Mouse (Mus musculus) forebrain, embryonic 13.5 days (tissue): ENCODE results near the gene Ppp1r14d. TPM values are rescaled to one million over a fixed set of nuclear protein-coding genes. Genes with fewer than 3 reads are reported as not detected.

Experiments
- ATAC-seq: fragments of 200-750 bp; cut with Nextera tagmentation; 2 replicates; pipeline ENCODE4 v1.8.0; 2017
- H3K27ac ChIP-seq: fragments of 300-500 bp; sonication (generic); 2 replicates; pipeline ENCODE4 v1.5.1; 2015; ENCODE audit warnings: inconsistent platforms, mild to moderate bottlenecking, moderate library complexity
- H3K27me3 ChIP-seq: fragments of 300-500 bp; sonication (generic); 2 replicates; pipeline ENCODE4 v1.6.1; 2015; ENCODE audit warnings: mild to moderate bottlenecking, inconsistent platforms
- H3K36me3 ChIP-seq: fragments of 300-500 bp; sonication (generic); 2 replicates; pipeline ENCODE4 v1.6.1; 2015; ENCODE audit warnings: mild to moderate bottlenecking, inconsistent platforms; ENCODE audit not compliant: poor library complexity, severe bottlenecking
- H3K4me1 ChIP-seq: fragments of 300-500 bp; sonication (generic); 2 replicates; pipeline ENCODE4 v1.6.1; 2015; ENCODE audit warnings: inconsistent platforms
- H3K4me2 ChIP-seq: fragments of 300-500 bp; sonication (generic); 2 replicates; pipeline ENCODE4 v1.6.1; 2015; ENCODE audit warnings: inconsistent platforms, mild to moderate bottlenecking, moderate library complexity
- H3K4me3 ChIP-seq: fragments of 300-500 bp; sonication (generic); 2 replicates; pipeline ENCODE4 v1.5.1; 2015; ENCODE audit warnings: mild to moderate bottlenecking, inconsistent platforms
- H3K9ac ChIP-seq: fragments of 300-500 bp; sonication (generic); 2 replicates; pipeline ENCODE4 v1.6.1; 2015; ENCODE audit warnings: mild to moderate bottlenecking, inconsistent platforms
- H3K9me3 ChIP-seq: fragments of 300-500 bp; sonication (generic); replicated peaks from 2 replicates; pipeline ENCODE4 v1.6.1; 2016; ENCODE audit warnings: inconsistent platforms
- WGBS: fragments of 180-500 bp; shearing (Covaris S2); methylation state at CpG from one replicate; pipeline ENCODE4 v1.1.7; 2015; 5-methylcytosine and 5-hydroxymethylcytosine counted together
- polyA plus RNA-seq: library from polyadenylated mRNA; unstranded; fragments of >200 nt; fragmentation: Nextera tagmentation; extraction: Ambion mirVana; gene quantifications from 2 replicates; pipeline ENCODE4 v1.2.1, GENCODE M21; 2015

The Ppp1r14d gene
- polyA plus RNA-seq: not detected in 2 replicates

GRCm38 (mm10) chr2:119229775-119230704, at the start of gene Ppp1r14d:
TSS of gene Ppp1r14d (minus strand) at chr2:119229906.
- H3K9me3 ChIP-seq: no peaks in the 10 kb centered on the region
- no peak within 1 kb of the TSS for H3K27ac ChIP-seq
- H3K4me2 ChIP-seq: no peak within 1 kb of the TSS
- ATAC-seq: no peak
- no peaks in the 10 kb centered on the region for H3K36me3 ChIP-seq
- peaks cover 8% of the 10 kb centered on the region for H3K27me3 ChIP-seq
- H3K4me1 ChIP-seq: no peaks in the 10 kb centered on the region
- H3K4me3 ChIP-seq: no peak within 1 kb of the TSS
- whole genome bisulfite sequencing: 78% methylated on average over 6 of the region's 6 CpGs
- no peak within 1 kb of the TSS for H3K9ac ChIP-seq

DNA sequence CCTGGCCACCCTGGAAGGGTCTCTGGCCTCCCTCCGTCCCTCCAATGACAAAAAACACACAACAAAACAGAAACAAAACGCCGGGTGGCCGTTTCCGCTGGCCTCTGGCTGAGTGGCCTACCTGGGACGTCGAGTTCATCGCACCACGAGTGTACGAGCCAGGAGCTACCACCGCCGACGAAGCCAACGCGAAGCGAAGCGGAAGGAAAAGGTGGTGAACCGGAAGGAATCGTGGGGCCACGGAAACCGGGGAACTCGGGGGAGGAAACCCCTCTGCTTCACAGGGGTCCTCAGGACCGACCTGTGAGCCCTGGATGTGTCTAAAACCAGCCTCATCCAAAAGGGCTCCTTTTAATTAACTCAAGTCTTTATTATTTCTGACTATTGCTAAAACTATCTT, 48.1 kb upstream of the Ppp1r14d start:
- WGBS: 86% methylated on average over 23 of the region's 23 CpGs
- Histone ChIP-seq H3K27ac (no peak overlapping the region), H3K4me3 (no peak overlapping the region), H3K4me1 (no peaks in the 10 kb centered on the region), H3K4me2 (no peak overlapping the region), H3K36me3 (no peaks in the 10 kb centered on the region), H3K9ac (no peak overlapping the region), H3K27me3 (peaks cover 5% of the 10 kb centered on the region; the same call in 1 of the 2 replicates), H3K9me3 (no peaks in the 10 kb centered on the region)
- no peak for ATAC-seq

- H3K27ac ChIP-seq: no peak overlapping the region
- no peak for ATAC-seq
- H3K27me3 ChIP-seq: peaks cover 5% of the 10 kb centered on the region; the same call in 1 of the 2 replicates
- H3K9ac ChIP-seq: no peak overlapping the region
- no peak overlapping the region for H3K4me3 ChIP-seq
- H3K4me1 ChIP-seq: no peaks in the 10 kb centered on the region
- 86% methylated on average over 7 of the region's 7 CpGs for WGBS
- no peak overlapping the region for H3K4me2 ChIP-seq
- H3K9me3 ChIP-seq: no peaks in the 10 kb centered on the region
- no peaks in the 10 kb centered on the region for H3K36me3 ChIP-seq
Observed at GRCm38 (mm10) chr2:119276926-119277325, 47.2 kb upstream of the Ppp1r14d start.

GRCm38 (mm10) chr2:119274126-119274525, 44.4 kb upstream of the Ppp1r14d start:
- Histone ChIP-seq H3K36me3 (no peaks in the 10 kb centered on the region), H3K9me3 (no peaks in the 10 kb centered on the region), H3K4me1 (peaks cover 5% of the 10 kb centered on the region; the same call in 1 of the 2 replicates), H3K4me2 (no peak overlapping the region), H3K4me3 (no peak overlapping the region), H3K27ac (no peak overlapping the region), H3K9ac (no peak overlapping the region), H3K27me3 (peaks cover 17% of the 10 kb centered on the region)
- 93% methylated on average over 1 of the region's 1 CpGs for WGBS
- no peak for ATAC-seq

GRCm38 (mm10) chr2:119270643-119271331, 41.1 kb upstream of the Ppp1r14d start, which contains the start of gene Rhov:
TSS of gene Rhov (minus strand) at chr2:119271272.
- peak within 1 kb of the TSS; percentile 76 for H3K9ac ChIP-seq
- 0 out of 2 replicates have a peak within 1 kb of the TSS, but pooled peaks have one; percentile 28 for H3K27ac ChIP-seq
- H3K4me2 ChIP-seq: peak within 1 kb of the TSS; percentile 88
- H3K4me1 ChIP-seq: peaks cover 5% of the 10 kb centered on the region; the same call in 1 of the 2 replicates
- H3K36me3 ChIP-seq: no peaks in the 10 kb centered on the region
- peaks cover 25% of the 10 kb centered on the region for H3K27me3 ChIP-seq
- peak; percentile 89 for ATAC-seq
- under 1% methylated on average over 49 of the region's 49 CpGs for WGBS
- peak within 1 kb of the TSS; percentile 62 for H3K4me3 ChIP-seq
- no peaks in the 10 kb centered on the region for H3K9me3 ChIP-seq

DNA sequence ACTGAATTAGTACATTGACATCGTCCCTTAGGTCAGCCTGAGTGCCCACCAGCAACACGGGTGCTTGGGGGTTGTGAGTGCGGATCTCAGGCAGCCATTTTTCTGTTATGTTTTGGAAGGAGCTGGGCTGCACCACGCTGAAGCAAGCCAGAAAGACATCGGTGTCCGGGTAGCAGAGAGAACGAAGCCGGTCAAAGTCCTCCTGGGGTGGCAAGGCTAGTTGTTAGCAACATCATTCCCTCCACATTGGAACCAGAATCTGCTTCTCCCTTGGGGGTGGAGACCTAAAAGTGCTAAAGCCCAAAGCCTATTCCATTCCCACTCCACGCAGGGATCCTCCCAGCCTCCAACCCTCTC, 40.6 kb upstream of the Ppp1r14d start:
- 46% methylated on average over 9 of the region's 9 CpGs for WGBS
- Histone ChIP-seq H3K9ac (peak overlapping the region; percentile 76), H3K4me2 (peak overlapping the region; percentile 88), H3K4me1 (peaks cover 5% of the 10 kb centered on the region; the same call in 1 of the 2 replicates), H3K27me3 (peaks cover 25% of the 10 kb centered on the region), H3K36me3 (no peaks in the 10 kb centered on the region), H3K9me3 (no peaks in the 10 kb centered on the region), H3K4me3 (peak overlapping the region; percentile 62), H3K27ac (no peak overlapping the region)
- ATAC-seq: no peak

- 91% methylated on average over 5 of the region's 5 CpGs for WGBS
- peaks cover 5% of the 10 kb centered on the region; the same call in 1 of the 2 replicates for H3K27me3 ChIP-seq
- no peak overlapping the region for H3K4me3 ChIP-seq
Observed at GRCm38 (mm10) chr2:119263813-119264212, 34.1 kb upstream of the Ppp1r14d start.

DNA sequence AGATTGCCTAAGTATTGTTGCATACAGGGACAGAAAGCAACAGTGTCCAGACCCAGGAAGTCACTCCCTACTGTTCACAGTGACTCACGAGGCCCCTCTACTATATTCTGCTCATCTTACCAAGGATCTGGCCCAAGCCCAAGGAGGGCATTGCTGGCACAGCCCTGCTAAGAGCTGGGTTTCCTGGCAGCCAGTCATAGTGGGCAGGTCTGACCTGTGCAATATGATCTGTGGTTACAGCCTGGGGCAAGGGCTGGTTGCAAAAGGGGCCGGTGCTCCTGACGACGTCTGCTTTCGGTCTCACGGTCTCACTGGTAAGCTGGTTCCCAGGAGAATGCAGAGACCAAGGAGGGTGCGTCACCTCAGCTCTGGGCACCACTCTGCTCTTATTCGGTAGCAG, 33.3 kb upstream of the Ppp1r14d start:
- ATAC-seq: no peak
- Histone ChIP-seq H3K4me1 (0 out of 2 replicates have a peak, but pooled peaks cover 6% of the 10 kb centered on the region), H3K9ac (no peak overlapping the region), H3K27ac (no peak overlapping the region), H3K4me3 (no peak overlapping the region), H3K9me3 (no peaks in the 10 kb centered on the region), H3K27me3 (no peaks in the 10 kb centered on the region), H3K4me2 (no peak overlapping the region), H3K36me3 (no peaks in the 10 kb centered on the region)
- 35% methylated on average over 8 of the region's 8 CpGs for WGBS

More at GRCm38 (mm10) chr2:119263813-119264212, 34.1 kb upstream of the Ppp1r14d start:
- H3K27ac ChIP-seq: no peak overlapping the region
- H3K9ac ChIP-seq: no peak overlapping the region
- H3K4me2 ChIP-seq: no peak overlapping the region
- H3K4me1 ChIP-seq: 0 out of 2 replicates have a peak, but pooled peaks cover 6% of the 10 kb centered on the region
- no peaks in the 10 kb centered on the region for H3K9me3 ChIP-seq
- ATAC-seq: no peak
- no peaks in the 10 kb centered on the region for H3K36me3 ChIP-seq

DNA sequence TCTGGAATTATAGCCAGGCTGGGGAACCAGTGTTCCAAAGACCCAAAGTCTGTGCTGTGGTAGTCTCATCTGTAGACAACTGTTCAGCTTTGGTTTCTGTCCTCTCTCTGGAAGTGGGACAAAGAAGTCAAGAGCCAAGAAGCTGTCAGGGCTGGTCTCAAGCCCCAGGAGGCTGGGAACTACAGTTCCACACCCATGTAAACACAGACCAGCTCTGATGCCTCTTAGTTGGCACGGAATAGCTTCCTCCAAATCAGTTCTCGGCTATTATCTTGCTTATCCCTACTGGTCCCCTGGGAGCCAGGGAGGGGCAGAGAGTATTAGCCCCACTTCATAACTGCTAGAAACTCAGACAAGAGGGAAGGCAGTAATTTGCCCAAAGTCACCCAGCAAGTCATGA, 31.6 kb upstream of the Ppp1r14d start:
- H3K27ac ChIP-seq: no peak overlapping the region
- no peak for ATAC-seq
- H3K4me2 ChIP-seq: no peak overlapping the region
- H3K9ac ChIP-seq: no peak overlapping the region
- no peaks in the 10 kb centered on the region for H3K36me3 ChIP-seq
- 60% methylated on average over 2 of the region's 2 CpGs for WGBS
- H3K4me3 ChIP-seq: no peak overlapping the region
- no peaks in the 10 kb centered on the region for H3K9me3 ChIP-seq
- 0 out of 2 replicates have a peak, but pooled peaks cover 6% of the 10 kb centered on the region for H3K4me1 ChIP-seq
- H3K27me3 ChIP-seq: no peaks in the 10 kb centered on the region

- no peak overlapping the region for H3K4me2 ChIP-seq
- H3K9ac ChIP-seq: no peak overlapping the region
- H3K4me3 ChIP-seq: no peak overlapping the region
- H3K27me3 ChIP-seq: peaks cover 2% of the 10 kb centered on the region; the same call in 1 of the 2 replicates
- ATAC-seq: no peak
- H3K9me3 ChIP-seq: no peaks in the 10 kb centered on the region
- H3K36me3 ChIP-seq: no peaks in the 10 kb centered on the region
- 0 out of 2 replicates have a peak, but pooled peaks cover 6% of the 10 kb centered on the region for H3K4me1 ChIP-seq
- 84% methylated on average over 1 of the region's 1 CpGs for WGBS
- no peak overlapping the region for H3K27ac ChIP-seq
Observed at GRCm38 (mm10) chr2:119260518-119260917, 30.8 kb upstream of the Ppp1r14d start.

DNA sequence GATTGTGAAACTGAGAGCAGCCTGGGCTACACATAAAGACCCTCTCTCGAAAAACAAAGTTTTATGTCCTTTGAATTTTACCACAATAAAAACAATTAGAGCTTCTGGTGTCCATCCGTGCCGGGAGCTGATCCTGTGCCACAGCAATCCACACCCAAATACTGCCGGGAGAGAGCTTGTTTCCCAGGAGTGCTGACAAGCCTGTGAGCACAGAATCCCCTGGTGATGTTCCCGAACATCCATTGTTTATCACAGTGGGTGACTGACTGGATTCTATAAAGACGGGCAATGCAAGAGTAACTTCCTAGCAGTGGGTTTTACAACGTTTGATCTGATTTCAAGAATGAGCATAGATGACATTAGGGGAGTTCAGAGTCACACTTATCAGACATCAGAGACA, 25.3 kb upstream of the Ppp1r14d start:
- H3K4me3 ChIP-seq: no peak overlapping the region
- H3K9me3 ChIP-seq: no peaks in the 10 kb centered on the region
- H3K4me1 ChIP-seq: peaks cover 3% of the 10 kb centered on the region; the same call in 1 of the 2 replicates
- 4% methylated on average over 7 of the region's 7 CpGs for WGBS
- no peak overlapping the region for H3K9ac ChIP-seq
- no peaks in the 10 kb centered on the region for H3K36me3 ChIP-seq
- ATAC-seq: no peak
- H3K27ac ChIP-seq: no peak overlapping the region
- H3K27me3 ChIP-seq: peaks cover 21% of the 10 kb centered on the region
- H3K4me2 ChIP-seq: no peak overlapping the region
